Mouse (Mus musculus): ENCODE data around the gene Slc15a5. TPM values are rescaled to one million over a fixed set of nuclear protein-coding genes. Genes with fewer than 3 reads are reported as not detected.

The Slc15a5 gene
- polyA plus RNA-seq, 1 experiment: not detected

DNA sequence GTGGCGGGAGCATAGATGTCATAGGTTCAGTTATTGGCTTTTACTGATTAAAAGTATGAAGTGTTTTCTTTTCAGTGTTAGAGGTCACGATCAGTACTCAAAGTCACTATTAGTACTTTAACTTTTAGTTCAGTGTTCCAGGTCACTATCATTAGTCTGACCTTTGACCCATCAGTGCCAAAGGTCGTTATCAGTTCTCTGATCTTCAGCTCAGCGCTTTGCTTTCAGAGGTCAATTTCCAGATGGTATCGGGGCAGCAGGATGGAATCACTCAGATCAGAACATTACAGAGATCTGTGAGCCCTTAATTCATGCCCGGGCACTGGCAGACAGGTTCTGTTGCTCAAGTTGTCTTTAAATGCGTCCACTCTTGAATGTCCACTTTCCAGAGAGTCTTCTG is 116.0 kb downstream of the Slc15a5 start:
- TF ChIP-seq EP300 (IDR thresholded peaks at IDR 0.05; ENCODE audit: insufficient read depth, low read depth, low read length) (no peak), CTCF (IDR thresholded peaks at IDR 0.05; ENCODE audit: low read depth, low read length) (no peak)
- Histone ChIP-seq H3K4me3 (ENCODE audit: low read depth, low read length) (no peak overlapping the region), H3K36me3 (ENCODE audit: control insufficient read depth, insufficient read depth, low read length, poor library complexity, severe bottlenecking) (no peaks in the 10 kb centered on the region), H3K27me3 (ENCODE audit: control insufficient read depth, insufficient read depth, low read length, poor library complexity, severe bottlenecking) (no peaks in the 10 kb centered on the region), H3K9me3 (replicated peaks; ENCODE audit: control insufficient read depth, insufficient read depth, low read length, poor library complexity, severe bottlenecking) (no peaks in the 10 kb centered on the region), H3K27ac (ENCODE audit: insufficient read depth, low read length) (no peak overlapping the region), H3K9ac (ENCODE audit: low read depth, poor library complexity, severe bottlenecking) (no peak overlapping the region), H3K4me1 (ENCODE audit: control insufficient read depth, insufficient read depth, low read length) (no peaks in the 10 kb centered on the region)

- Histone ChIP-seq H3K9me3 (replicated peaks; ENCODE audit: control insufficient read depth, insufficient read depth, low read length, poor library complexity, severe bottlenecking) (no peaks in the 10 kb centered on the region), H3K4me3 (ENCODE audit: low read depth, low read length) (no peak overlapping the region), H3K9ac (ENCODE audit: low read depth, poor library complexity, severe bottlenecking) (no peak overlapping the region), H3K4me1 (ENCODE audit: control insufficient read depth, insufficient read depth, low read length) (no peaks in the 10 kb centered on the region), H3K27ac (ENCODE audit: insufficient read depth, low read length) (no peak overlapping the region), H3K36me3 (ENCODE audit: control insufficient read depth, insufficient read depth, low read length, poor library complexity, severe bottlenecking) (no peaks in the 10 kb centered on the region), H3K27me3 (ENCODE audit: control insufficient read depth, insufficient read depth, low read length, poor library complexity, severe bottlenecking) (no peaks in the 10 kb centered on the region)
- TF ChIP-seq EP300 (IDR thresholded peaks at IDR 0.05; ENCODE audit: insufficient read depth, low read depth, low read length): no peak
- no peak for TF ChIP-seq CTCF (IDR thresholded peaks at IDR 0.05; ENCODE audit: low read depth, low read length)
- no peak for TF ChIP-seq POLR2A (IDR thresholded peaks at IDR 0.05; ENCODE audit: insufficient read depth, low read length)
Measured at GRCm38 (mm10) chr6:137962836-137963235, 116.9 kb downstream of the Slc15a5 start.

GRCm38 (mm10) chr6:137960023-137960778 is 119.5 kb downstream of the Slc15a5 start:
- Histone ChIP-seq H3K9me3 (replicated peaks; ENCODE audit: control insufficient read depth, insufficient read depth, low read length, poor library complexity, severe bottlenecking) (no peaks in the 10 kb centered on the region), H3K4me1 (ENCODE audit: control insufficient read depth, insufficient read depth, low read length) (no peaks in the 10 kb centered on the region), H3K27ac (ENCODE audit: insufficient read depth, low read length) (no peak overlapping the region), H3K9ac (ENCODE audit: low read depth, poor library complexity, severe bottlenecking) (no peak overlapping the region), H3K27me3 (ENCODE audit: control insufficient read depth, insufficient read depth, low read length, poor library complexity, severe bottlenecking) (no peaks in the 10 kb centered on the region), H3K36me3 (ENCODE audit: control insufficient read depth, insufficient read depth, low read length, poor library complexity, severe bottlenecking) (no peaks in the 10 kb centered on the region), H3K4me3 (ENCODE audit: low read depth, low read length) (no peak overlapping the region)
- no peak for TF ChIP-seq POLR2A (IDR thresholded peaks at IDR 0.05; ENCODE audit: insufficient read depth, low read length)
- TF ChIP-seq EP300 (IDR thresholded peaks at IDR 0.05; ENCODE audit: insufficient read depth, low read depth, low read length): no peak
- no peak for TF ChIP-seq CTCF (IDR thresholded peaks at IDR 0.05; ENCODE audit: low read depth, low read length)

- H3K4me1 ChIP-seq (ENCODE audit: control insufficient read depth, insufficient read depth, low read length): no peaks in the 10 kb centered on the region
- TF ChIP-seq EP300 (IDR thresholded peaks at IDR 0.05; ENCODE audit: insufficient read depth, low read depth, low read length): no peak
- TF ChIP-seq POLR2A (IDR thresholded peaks at IDR 0.05; ENCODE audit: insufficient read depth, low read length): no peak
- TF ChIP-seq CTCF (IDR thresholded peaks at IDR 0.05; ENCODE audit: low read depth, low read length): no peak
- no peak overlapping the region for H3K4me3 ChIP-seq (ENCODE audit: low read depth, low read length)
- no peak overlapping the region for H3K9ac ChIP-seq (ENCODE audit: low read depth, poor library complexity, severe bottlenecking)
- H3K9me3 ChIP-seq (replicated peaks; ENCODE audit: control insufficient read depth, insufficient read depth, low read length, poor library complexity, severe bottlenecking): no peaks in the 10 kb centered on the region
- H3K36me3 ChIP-seq (ENCODE audit: control insufficient read depth, insufficient read depth, low read length, poor library complexity, severe bottlenecking): no peaks in the 10 kb centered on the region
- H3K27me3 ChIP-seq (ENCODE audit: control insufficient read depth, insufficient read depth, low read length, poor library complexity, severe bottlenecking): no peaks in the 10 kb centered on the region
- no peak overlapping the region for H3K27ac ChIP-seq (ENCODE audit: insufficient read depth, low read length)
Measured at GRCm38 (mm10) chr6:137957630-137958029, 122.1 kb downstream of the Slc15a5 start.

- no peak for TF ChIP-seq EP300 (IDR thresholded peaks at IDR 0.05; ENCODE audit: insufficient read depth, low read depth, low read length)
- no peak for TF ChIP-seq CTCF (IDR thresholded peaks at IDR 0.05; ENCODE audit: low read depth, low read length)
- TF ChIP-seq POLR2A (IDR thresholded peaks at IDR 0.05; ENCODE audit: insufficient read depth, low read length): no peak
- no peaks in the 10 kb centered on the region for H3K36me3 ChIP-seq (ENCODE audit: control insufficient read depth, insufficient read depth, low read length, poor library complexity, severe bottlenecking)
- H3K9me3 ChIP-seq (replicated peaks; ENCODE audit: control insufficient read depth, insufficient read depth, low read length, poor library complexity, severe bottlenecking): no peaks in the 10 kb centered on the region
- no peak overlapping the region for H3K27ac ChIP-seq (ENCODE audit: insufficient read depth, low read length)
- H3K27me3 ChIP-seq (ENCODE audit: control insufficient read depth, insufficient read depth, low read length, poor library complexity, severe bottlenecking): no peaks in the 10 kb centered on the region
- no peaks in the 10 kb centered on the region for H3K4me1 ChIP-seq (ENCODE audit: control insufficient read depth, insufficient read depth, low read length)
- H3K4me3 ChIP-seq (ENCODE audit: low read depth, low read length): no peak overlapping the region
- H3K9ac ChIP-seq (ENCODE audit: low read depth, poor library complexity, severe bottlenecking): no peak overlapping the region
Measured at GRCm38 (mm10) chr6:137956783-137957429, 122.8 kb downstream of the Slc15a5 start.

DNA sequence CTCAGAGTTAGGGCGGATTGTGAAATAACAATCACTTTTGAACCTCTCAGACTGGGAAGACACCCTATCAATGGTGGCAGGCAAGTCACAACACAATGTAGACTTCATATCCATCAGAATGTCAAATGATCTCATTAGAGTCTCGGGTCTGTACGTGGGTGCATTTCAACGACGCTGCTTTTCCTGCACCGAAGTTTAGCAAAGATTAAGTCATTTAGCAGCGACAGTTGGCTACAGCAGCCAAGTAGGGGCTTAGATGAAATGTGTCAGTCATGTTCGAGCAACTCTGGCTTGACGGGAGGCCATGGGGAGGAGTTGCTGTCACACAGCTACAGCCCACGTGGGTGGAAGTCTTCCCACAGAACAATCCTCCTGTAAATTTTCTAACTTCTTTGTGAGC is 133.2 kb downstream of the Slc15a5 start:
- Histone ChIP-seq H3K27me3 (ENCODE audit: control insufficient read depth, insufficient read depth, low read length, poor library complexity, severe bottlenecking) (no peaks in the 10 kb centered on the region), H3K9ac (ENCODE audit: low read depth, poor library complexity, severe bottlenecking) (no peak overlapping the region), H3K4me3 (ENCODE audit: low read depth, low read length) (no peak overlapping the region), H3K9me3 (replicated peaks; ENCODE audit: control insufficient read depth, insufficient read depth, low read length, poor library complexity, severe bottlenecking) (no peaks in the 10 kb centered on the region; the same call in 1 of the 2 replicates), H3K27ac (ENCODE audit: insufficient read depth, low read length) (no peak overlapping the region), H3K4me1 (ENCODE audit: control insufficient read depth, insufficient read depth, low read length) (no peaks in the 10 kb centered on the region), H3K36me3 (ENCODE audit: control insufficient read depth, insufficient read depth, low read length, poor library complexity, severe bottlenecking) (no peaks in the 10 kb centered on the region)
- TF ChIP-seq POLR2A (IDR thresholded peaks at IDR 0.05; ENCODE audit: insufficient read depth, low read length): no peak
- no peak for TF ChIP-seq EP300 (IDR thresholded peaks at IDR 0.05; ENCODE audit: insufficient read depth, low read depth, low read length)
